Mouse (Mus musculus): ENCODE results near the gene Ndc1.

GRCm38 (mm10) chr4:107442288-107442687 is 74.7 kb downstream of the Ndc1 start:
- TF ChIP-seq POLR2A (IDR thresholded peaks at IDR 0.05; ENCODE audit: borderline replicate concordance, insufficient read depth, low read length) (no peak), CTCF (IDR thresholded peaks at IDR 0.05; ENCODE audit: borderline replicate concordance, insufficient read depth, low read depth, low read length) (no peak)
